Mouse (Mus musculus) gastrocnemius, postnatal 14 days (tissue): Measurements from ENCODE around the gene Gm49333. TPM values are rescaled to one million over a fixed set of nuclear protein-coding genes. Genes with fewer than 3 reads are reported as not detected.
A peak's percentile ranks its signal among the peaks of the same experiment; 100 is the strongest.
"Not testable (repeated sequence)": the region's sequence is repeated elsewhere in the genome, so short reads cannot be mapped to it uniquely, and the experiment has no call there.

Source experiments
- DNase-seq: peaks from one replicate; pipeline ENCODE4 v3.0.0; 2021; ENCODE audit warnings: mixed read lengths
- intact Hi-C: fragments of 180-260 bp; cut with DNase I; formaldehyde crosslinking; loops from one replicate; pipeline ENCODE4 v1.15.1; 2025; ENCODE audit warnings: low total_unique reads
- total RNA-seq, 2 experiments: library from RNA; stranded (reverse); gene quantifications; 2 replicates each; pipeline ENCODE4 v1.2.3; 2021

Gm49333 gene
- total RNA-seq, 2 experiments from 2014 or later: not detected

GRCm38 (mm10) chr16:20621991-20622685, 10.7 kb downstream of the Gm49333 start:
- intact Hi-C loops: no loop called here
- peak; percentile 42 for DNase-seq

- no peak for DNase-seq
- intact Hi-C loops: no loop called here
Measured at GRCm38 (mm10) chr16:20623211-20623610, 11.8 kb downstream of the Gm49333 start.

DNA sequence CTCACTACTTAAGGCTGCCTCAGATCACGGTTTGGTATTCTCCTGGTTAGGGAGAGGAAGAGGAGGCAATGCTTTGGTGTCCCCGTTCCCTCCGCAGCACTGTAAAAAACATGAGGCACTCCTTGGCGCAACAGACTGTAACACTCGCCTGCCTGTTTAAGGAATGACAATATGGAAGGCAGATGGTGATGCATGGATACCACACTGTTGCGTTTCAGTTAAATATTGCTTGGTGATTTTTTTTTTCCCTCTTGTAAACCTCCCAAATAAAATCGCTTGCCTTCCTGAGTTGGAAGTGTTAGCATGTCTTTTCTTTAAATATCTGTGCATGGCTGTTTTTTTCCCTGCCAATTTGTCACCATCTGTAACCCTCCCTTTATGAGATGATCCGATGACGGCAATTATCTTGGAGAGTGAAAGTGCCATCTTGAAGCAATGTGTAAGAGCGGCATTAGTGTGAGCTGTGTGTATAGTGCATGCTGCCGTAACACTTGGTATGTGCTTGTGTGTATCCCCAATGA, 17.5 kb downstream of the Gm49333 start:
- intact Hi-C loops: no loop called here
- DNase-seq: no peak

- DNase-seq: peak; percentile 25
- intact Hi-C loops: no loop called here
Measured at GRCm38 (mm10) chr16:20629731-20630634, 18.6 kb downstream of the Gm49333 start, which contains the start of gene Ece2. Gene Ece2, plus strand, starts transcription at chr16:20629828.

DNA sequence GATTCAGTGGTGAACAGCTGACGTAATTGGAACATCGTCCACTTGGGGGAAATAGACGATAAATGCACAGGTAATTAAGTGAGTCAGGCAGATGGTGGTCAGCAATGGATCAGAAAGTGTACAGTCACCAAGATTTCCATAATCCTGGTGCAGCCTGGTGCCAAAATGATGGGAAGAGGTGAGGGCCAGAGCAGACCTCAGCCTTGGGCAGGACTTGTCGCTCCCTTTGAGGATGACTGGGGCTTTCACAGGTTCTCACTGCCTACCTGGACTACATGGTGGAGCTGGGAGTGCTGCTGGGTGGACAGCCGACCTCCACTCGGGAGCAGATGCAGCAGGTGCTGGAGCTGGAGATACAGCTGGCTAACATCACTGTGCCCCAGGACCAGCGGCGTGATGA, 26.0 kb downstream of the Gm49333 start:
- intact Hi-C loops: no loop called here
- no peak for DNase-seq

DNA sequence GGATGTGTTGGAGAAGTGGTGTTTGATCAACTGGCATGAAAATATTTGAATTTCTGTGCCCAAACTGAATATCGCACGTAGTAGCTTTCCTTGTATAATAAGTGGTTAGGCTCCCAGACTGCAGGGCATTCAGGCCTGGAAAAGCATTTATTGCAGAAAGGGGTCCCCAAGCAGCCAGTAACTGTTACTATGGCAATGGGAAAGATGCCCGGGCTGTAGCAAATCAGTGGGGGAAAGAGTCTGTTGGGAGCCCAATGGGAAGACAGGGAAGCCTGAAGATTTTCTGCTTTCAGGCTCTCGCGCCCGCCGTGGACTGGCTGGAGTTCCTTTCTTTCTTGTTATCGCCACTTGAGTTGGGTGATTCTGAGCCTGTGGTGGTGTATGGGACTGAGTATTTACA, 27.0 kb downstream of the Gm49333 start:
- intact Hi-C loops: no loop called here
- DNase-seq: no peak

DNA sequence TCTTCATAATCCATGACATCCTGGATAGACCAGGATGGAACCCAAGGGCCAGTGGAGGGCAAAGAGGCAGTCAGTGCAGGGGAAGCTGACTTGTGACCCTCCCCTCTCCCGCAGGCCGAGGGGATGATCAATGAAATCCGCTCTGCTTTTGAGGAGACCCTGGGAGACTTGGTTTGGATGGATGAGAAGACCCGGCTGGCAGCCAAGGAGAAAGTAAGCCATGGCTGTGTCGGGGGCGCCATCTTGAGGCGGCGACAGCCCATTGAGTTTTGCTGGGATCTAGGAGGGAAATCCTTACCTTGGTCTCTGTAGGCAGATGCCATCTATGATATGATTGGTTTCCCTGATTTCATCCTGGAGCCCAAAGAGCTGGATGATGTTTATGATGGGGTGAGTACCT, 30.8 kb downstream of the Gm49333 start:
- intact Hi-C loops: loop anchor here (5.0 kb wide), 1 partner anchor 135 kb away; no protein-coding TSS in a partner anchor
- DNase-seq: peak; percentile 75

DNA sequence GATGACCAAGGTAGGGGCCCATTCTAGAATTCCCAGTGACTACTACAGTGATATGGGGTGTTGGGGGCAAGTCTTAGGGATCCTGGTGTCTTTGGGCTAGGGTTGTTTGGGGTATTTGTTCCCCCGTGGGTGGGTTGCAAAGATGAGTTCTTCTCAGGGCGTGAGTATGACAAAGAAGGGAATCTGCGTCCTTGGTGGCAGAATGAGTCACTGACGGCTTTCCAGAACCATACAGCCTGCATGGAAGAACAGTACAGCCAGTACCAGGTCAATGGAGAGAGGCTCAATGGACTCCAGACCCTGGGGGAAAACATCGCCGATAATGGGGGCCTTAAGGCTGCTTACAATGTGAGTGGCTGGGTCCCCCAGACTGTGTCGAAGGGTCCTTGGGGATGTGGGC, 32.5 kb downstream of the Gm49333 start:
- no peak for DNase-seq
- intact Hi-C loops: loop anchor here (5.0 kb wide), 1 partner anchor 137 kb away; no protein-coding TSS in a partner anchor

GRCm38 (mm10) chr16:20651076-20651946, 39.9 kb downstream of the Gm49333 start, which contains the start of gene Psmd2:
Gene Psmd2, plus strand, starts transcription at chr16:20651652.
- DNase-seq: peak; percentile 97
- intact Hi-C loops: no loop called here

GRCm38 (mm10) chr16:20651947-20652310, 40.5 kb downstream of the Gm49333 start:
- DNase-seq: no peak
- intact Hi-C loops: no loop called here

- no peak for DNase-seq
- intact Hi-C loops: no loop called here
Measured at GRCm38 (mm10) chr16:20653315-20653714, 41.9 kb downstream of the Gm49333 start.

DNA sequence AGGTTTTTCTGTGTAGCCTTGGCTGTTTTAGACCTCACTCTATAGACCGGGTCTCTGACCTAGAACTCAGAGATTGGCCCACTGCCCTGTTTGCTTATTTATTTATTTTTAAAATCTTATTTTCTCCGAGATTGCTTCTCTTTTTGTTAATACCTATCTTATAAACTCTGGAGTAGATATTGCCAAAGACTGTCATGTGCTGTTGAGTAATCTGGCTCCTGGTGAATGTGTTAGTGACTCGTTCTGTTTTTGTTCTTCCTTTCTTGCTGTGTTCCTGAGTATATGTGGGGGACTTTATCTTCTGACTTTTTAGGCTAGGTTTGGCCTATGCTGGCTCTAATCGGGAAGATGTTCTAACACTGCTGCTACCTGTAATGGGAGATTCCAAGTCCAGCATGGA, 46.3 kb downstream of the Gm49333 start:
- no peak for DNase-seq
- intact Hi-C loops: no loop called here

DNA sequence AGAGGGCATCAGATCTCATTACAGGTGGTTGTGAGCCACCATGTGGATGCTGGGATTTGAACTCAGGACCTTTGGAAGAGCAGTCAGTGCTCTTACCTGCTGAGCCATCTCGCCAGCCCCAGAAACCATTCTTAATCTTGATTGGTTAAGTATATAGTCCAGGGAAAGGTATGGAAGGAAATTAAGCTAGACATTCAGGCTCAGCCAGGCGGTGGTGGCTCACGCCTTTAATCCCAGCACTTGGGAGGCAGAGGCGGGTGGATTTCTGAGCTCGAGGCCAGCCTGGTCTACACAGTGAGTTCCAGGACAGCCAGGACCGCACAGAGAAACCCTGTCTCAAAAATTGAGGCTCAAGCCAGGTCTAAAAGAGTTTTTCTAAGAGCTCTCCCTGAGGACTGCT, 56.6 kb downstream of the Gm49333 start, which contains the start of gene Eif4g1:
Eif4g1 (plus strand) TSS at position 301 of the 400 bp plus-strand sequence.
- intact Hi-C loops, DNase-seq: not testable (repeated sequence)

GRCm38 (mm10) chr16:20670291-20670690, 58.9 kb downstream of the Gm49333 start:
- intact Hi-C loops: no loop called here

GRCm38 (mm10) chr16:20671886-20672285, 60.5 kb downstream of the Gm49333 start:
- DNase-seq: no peak
- intact Hi-C loops: no loop called here

More at GRCm38 (mm10) chr16:20670291-20670690, 58.9 kb downstream of the Gm49333 start:
- no peak for DNase-seq

DNA sequence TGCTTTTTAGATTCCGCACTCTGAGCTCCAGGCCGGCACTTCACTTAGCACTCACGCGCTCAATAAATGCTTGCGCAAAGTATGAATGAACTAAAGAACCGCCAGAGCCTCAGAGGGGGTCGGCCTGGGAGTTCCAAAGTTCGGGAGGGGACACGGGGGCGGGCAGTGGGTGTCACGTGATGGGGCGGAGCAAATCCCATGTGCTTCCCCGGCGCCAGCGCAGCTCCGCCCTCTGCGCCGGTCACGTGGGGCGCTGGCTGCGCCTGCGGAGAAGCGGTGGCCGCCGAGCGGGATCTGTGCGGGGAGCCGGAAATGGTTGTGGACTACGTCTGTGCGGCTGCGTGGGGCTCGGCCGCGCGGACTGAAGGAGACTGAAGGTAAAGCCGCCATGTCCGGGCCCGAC, 61.1 kb downstream of the Gm49333 start:
- intact Hi-C loops: no loop called here

GRCm38 (mm10) chr16:20672965-20673705, 61.7 kb downstream of the Gm49333 start:
- peak; percentile 74 for DNase-seq
- intact Hi-C loops: no loop called here

More for the DNA sequence above, 61.1 kb downstream of the Gm49333 start:
- peak; percentile 97 for DNase-seq

- peak; percentile 23 for DNase-seq
- intact Hi-C loops: no loop called here
Measured at GRCm38 (mm10) chr16:20673706-20674303, 62.4 kb downstream of the Gm49333 start.
